Mouse (Mus musculus) G1E (cell line): ENCODE results near the gene Tenm2. TPM values are rescaled to one million over a fixed set of nuclear protein-coding genes. Genes with fewer than 3 reads are reported as not detected.

Experiments
- ATAC-seq: 2 replicates; pipeline ENCODE4 v1.8.0; 2016; ENCODE audit warnings: mild to moderate bottlenecking; ENCODE audit not compliant: insufficient number of reproducible peaks, poor library complexity, low FRiP score, severe bottlenecking; ENCODE audit errors: extremely low read depth
- DNase-seq: peaks from one replicate; pipeline ENCODE4 v3.0.0; 2012; ENCODE audit warnings: low spot score
- H3K27me3 ChIP-seq: 2 replicates; pipeline ENCODE4 v1.6.1; 2012; ENCODE audit warnings: mild to moderate bottlenecking, low read length, inconsistent platforms; ENCODE audit not compliant: insufficient read depth
- H3K36me3 ChIP-seq: replicated peaks from 2 replicates; pipeline ENCODE3; 2012; ENCODE audit warnings: mild to moderate bottlenecking, inconsistent platforms
- H3K4me1 ChIP-seq: 2 replicates; pipeline ENCODE4 v1.6.1; 2012; ENCODE audit warnings: low read depth, low read length, inconsistent platforms, mixed read lengths; ENCODE audit not compliant: insufficient read depth
- H3K4me3 ChIP-seq: 2 replicates; pipeline ENCODE4 v1.5.1; 2012; ENCODE audit warnings: low read depth, mild to moderate bottlenecking, inconsistent platforms, low read length, moderate library complexity, mixed read lengths
- H3K9me3 ChIP-seq: replicated peaks from 2 replicates; pipeline ENCODE4 v1.6.1; 2012; ENCODE audit warnings: inconsistent platforms
- CTCF ChIP-seq: IDR thresholded peaks from 2 replicates; pipeline ENCODE4 v1.5.1; 2012; ENCODE audit warnings: low read depth, low read length, inconsistent platforms, mixed read lengths
- GATA1 ChIP-seq: IDR thresholded peaks from 2 replicates; pipeline ENCODE4 v1.6.1; 2012; ENCODE audit warnings: borderline replicate concordance, low read length, inconsistent platforms, mixed read lengths
- GATA2 ChIP-seq: IDR thresholded peaks from 2 replicates; pipeline ENCODE4 v1.6.1; 2012; ENCODE audit warnings: low read depth, low read length, inconsistent platforms, borderline replicate concordance
- POLR2AphosphoS5 ChIP-seq: IDR thresholded peaks from 2 replicates; pipeline ENCODE4 v1.6.1; 2012; ENCODE audit warnings: low read depth, low read length, inconsistent platforms; ENCODE audit not compliant: insufficient replicate concordance
- TAL1 ChIP-seq: conservative IDR thresholded peaks from 2 replicates; pipeline ENCODE4 v1.6.1; 2012; ENCODE audit warnings: low read depth, low read length, inconsistent platforms, mixed read lengths
- polyA plus RNA-seq: library from polyadenylated mRNA; stranded (reverse); fragments of >175 nt; gene quantifications from 2 replicates; pipeline ENCODE4 v1.2.3, GENCODE M21; 2012
- total RNA-seq, 2 experiments: library from RNA; stranded (forward) in 1 of 2; stranded (reverse) in 1 of 2; fragments of 200-1000 nt in 1 of 2; fragments of >200 nt in 1 of 2; fragmentation: Nextera tagmentation in 1 of 2; gene quantifications; 2 replicates each; pipeline ENCODE4 v1.2.3; 2014 to 2017

Tenm2 gene
- total and polyA plus RNA-seq, 3 experiments: 0.44 TPM; not detected in 2

DNA sequence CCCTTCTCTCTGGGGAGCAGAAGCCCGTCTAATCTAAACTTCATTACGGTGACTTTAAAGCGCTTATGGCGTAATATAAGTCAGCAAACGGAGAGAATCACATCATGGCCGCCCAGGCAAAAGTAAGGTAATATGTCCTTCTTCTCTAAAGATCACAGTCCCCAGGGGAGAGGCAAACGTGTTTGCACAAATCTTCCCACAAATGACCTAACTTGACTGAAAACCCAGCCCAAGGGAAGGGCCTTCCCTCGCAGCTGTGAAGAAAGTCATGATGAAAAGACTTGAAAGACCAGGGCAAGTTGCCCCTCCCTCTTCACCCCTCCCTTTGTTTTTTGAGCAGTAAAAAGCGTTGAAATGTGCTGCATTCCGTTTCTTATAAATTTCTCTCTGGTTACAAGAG, 971.9 kb downstream of the Tenm2 start:
- Histone ChIP-seq H3K36me3 (no peaks in the 10 kb centered on the region), H3K9me3 (peaks cover 36% of the 10 kb centered on the region), H3K4me1 (no peaks in the 10 kb centered on the region), H3K27me3 (no peaks in the 10 kb centered on the region), H3K4me3 (no peak overlapping the region)
- DNase-seq (no peak), ATAC-seq (no peak)
- TF ChIP-seq CTCF (no peak), GATA2 (no peak), TAL1 (no peak), POLR2AphosphoS5 (no peak), GATA1 (no peak)

DNA sequence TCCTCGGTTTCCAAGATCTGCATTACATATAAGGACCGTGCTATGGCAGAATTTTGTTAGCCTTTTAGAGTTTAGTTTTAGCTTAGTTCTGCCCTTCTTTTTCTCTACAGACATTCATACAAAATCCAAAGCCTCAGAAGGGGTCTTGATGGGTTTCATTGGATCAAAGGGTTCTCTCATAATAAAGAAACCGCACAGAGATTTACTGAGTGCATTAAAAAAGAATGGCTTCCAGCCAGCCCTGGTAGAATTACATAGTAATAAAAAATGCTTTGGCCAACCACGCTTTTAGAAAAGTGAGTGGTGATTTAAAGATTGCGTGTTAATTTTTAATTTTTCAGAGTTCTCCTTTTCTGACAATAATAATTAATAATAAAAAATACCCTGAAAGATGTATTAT, 978.6 kb downstream of the Tenm2 start:
- no peak overlapping the region for H3K4me3 ChIP-seq
- ATAC-seq: no peak
- TF ChIP-seq GATA1: no peak
- TF ChIP-seq TAL1: no peak
- TF ChIP-seq GATA2: no peak
- TF ChIP-seq CTCF: no peak
- TF ChIP-seq POLR2AphosphoS5: no peak
- no peaks in the 10 kb centered on the region for H3K4me1 ChIP-seq
- no peaks in the 10 kb centered on the region for H3K27me3 ChIP-seq
- H3K36me3 ChIP-seq: no peaks in the 10 kb centered on the region
- DNase-seq: no peak
- H3K9me3 ChIP-seq: peaks cover 34% of the 10 kb centered on the region

DNA sequence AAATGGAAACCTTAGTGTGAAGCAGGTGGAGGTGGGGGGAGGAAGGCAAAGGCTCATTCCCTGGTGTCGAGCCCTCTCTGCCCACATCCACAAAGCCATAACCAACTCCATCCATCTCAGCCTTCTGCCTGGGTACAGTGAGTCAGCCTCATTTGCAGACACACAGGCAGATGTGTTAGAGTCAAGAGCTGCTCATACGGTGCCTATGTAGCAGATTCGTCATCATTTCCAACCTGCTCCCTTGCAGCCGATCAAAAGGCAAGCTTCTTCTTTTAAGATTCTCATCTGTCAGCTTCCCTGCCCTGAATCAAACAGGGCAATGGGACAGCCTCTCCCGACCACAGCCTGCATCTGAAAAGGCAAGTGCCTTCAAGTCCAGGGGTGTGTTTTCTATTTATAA, 979.0 kb downstream of the Tenm2 start:
- H3K36me3 ChIP-seq: no peaks in the 10 kb centered on the region

DNA sequence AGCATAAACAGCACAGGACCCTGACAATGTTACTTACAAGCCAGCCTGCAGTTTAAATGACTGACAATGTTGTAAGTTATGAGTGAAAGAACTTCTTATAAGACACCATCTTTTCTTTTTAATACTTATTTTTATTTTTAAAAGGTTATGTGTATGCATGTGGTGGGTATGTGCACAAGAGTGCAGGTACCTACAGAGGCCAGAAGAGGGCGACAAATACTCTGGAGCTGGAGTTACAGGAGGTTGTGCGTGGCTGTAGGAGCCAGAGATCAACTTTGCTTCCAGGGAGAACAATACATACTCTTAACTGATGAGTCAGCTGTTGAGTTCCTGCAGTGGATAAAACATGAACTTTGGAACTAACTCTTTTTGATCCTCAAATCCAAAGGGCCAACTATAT, 981.7 kb downstream of the Tenm2 start:
- no peak for DNase-seq
- Histone ChIP-seq H3K4me3 (no peak overlapping the region), H3K4me1 (no peaks in the 10 kb centered on the region), H3K9me3 (peaks cover 48% of the 10 kb centered on the region), H3K36me3 (no peaks in the 10 kb centered on the region), H3K27me3 (no peaks in the 10 kb centered on the region)
- TF ChIP-seq CTCF (no peak), GATA2 (no peak), TAL1 (no peak), POLR2AphosphoS5 (no peak), GATA1 (no peak)
- ATAC-seq: no peak

More for the DNA sequence above, 979.0 kb downstream of the Tenm2 start:
- DNase-seq (no peak), ATAC-seq (no peak)
- Histone ChIP-seq H3K27me3 (no peaks in the 10 kb centered on the region), H3K4me3 (no peak overlapping the region), H3K4me1 (no peaks in the 10 kb centered on the region), H3K9me3 (peaks cover 35% of the 10 kb centered on the region)
- no peak for TF ChIP-seq TAL1
- no peak for TF ChIP-seq POLR2AphosphoS5
- TF ChIP-seq GATA2: no peak
- no peak for TF ChIP-seq GATA1
- no peak for TF ChIP-seq CTCF

DNA sequence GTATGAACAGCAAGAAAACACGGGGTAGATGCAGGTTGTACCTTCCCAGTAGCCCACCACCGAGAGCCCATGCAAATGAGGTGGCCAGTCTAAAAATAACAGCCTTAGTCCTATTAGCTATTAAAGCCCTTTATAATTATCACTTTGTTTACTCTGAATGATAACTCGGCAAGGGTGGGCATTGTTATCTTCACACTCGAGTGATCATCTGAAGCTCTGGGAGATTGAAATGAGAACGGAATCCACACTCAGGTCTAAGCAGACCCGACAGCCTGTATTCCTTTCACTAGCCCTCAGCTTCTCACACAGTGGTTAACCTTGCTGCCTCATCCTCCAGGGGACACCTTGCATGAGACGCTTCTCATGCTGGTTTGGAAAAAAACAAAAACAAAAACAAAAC, 985.7 kb downstream of the Tenm2 start:
- TF ChIP-seq GATA2 (no peak), GATA1 (no peak), CTCF (no peak), POLR2AphosphoS5 (no peak), TAL1 (no peak)
- no peaks in the 10 kb centered on the region for H3K4me1 ChIP-seq
- no peaks in the 10 kb centered on the region for H3K27me3 ChIP-seq
- H3K9me3 ChIP-seq: peaks cover 49% of the 10 kb centered on the region
- H3K4me3 ChIP-seq: no peak overlapping the region
- ATAC-seq: no peak
- no peaks in the 10 kb centered on the region for H3K36me3 ChIP-seq
- DNase-seq: no peak

DNA sequence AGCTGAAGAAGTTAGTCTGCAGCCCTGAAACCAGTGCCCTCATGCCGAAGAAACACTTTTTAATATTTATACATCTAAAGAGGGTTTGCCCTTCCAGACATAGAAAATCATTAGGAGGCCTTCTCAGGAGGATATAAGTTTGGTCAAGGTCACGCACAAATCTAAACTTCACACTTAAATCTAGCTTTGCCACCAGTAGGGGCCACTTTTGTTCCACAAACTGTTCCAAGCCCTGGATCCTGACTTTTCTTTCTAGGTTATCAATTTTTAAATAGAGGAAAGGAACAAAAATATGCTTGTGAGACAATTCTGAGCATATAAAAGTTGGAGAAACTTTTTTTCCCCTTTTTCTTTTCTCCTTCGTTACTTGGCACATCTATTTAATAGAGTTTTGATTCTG, 989.6 kb downstream of the Tenm2 start:
- Histone ChIP-seq H3K4me1 (no peaks in the 10 kb centered on the region), H3K36me3 (no peaks in the 10 kb centered on the region), H3K4me3 (no peak overlapping the region), H3K27me3 (no peaks in the 10 kb centered on the region), H3K9me3 (peaks cover 55% of the 10 kb centered on the region)
- DNase-seq: no peak
- ATAC-seq: no peak
- TF ChIP-seq TAL1: no peak
- no peak for TF ChIP-seq POLR2AphosphoS5
- no peak for TF ChIP-seq GATA2
- TF ChIP-seq CTCF: no peak
- TF ChIP-seq GATA1: no peak
